Mouse (Mus musculus) megakaryocyte progenitor cell, adult 5-6 weeks (primary cell): ENCODE data around the gene Saa1. TPM values are rescaled to one million over a fixed set of nuclear protein-coding genes. Genes with fewer than 3 reads are reported as not detected.
A peak's percentile ranks its signal among the peaks of the same experiment; 100 is the strongest.
"Not testable (repeated sequence)": the region's sequence is repeated elsewhere in the genome, so short reads cannot be mapped to it uniquely, and the experiment has no call there.

ENCODE experiments used
- ATAC-seq: replicated peaks from 2 replicates; pipeline ENCODE4 v1.8.0; 2016; ENCODE audit warnings: mild to moderate bottlenecking, moderate TSS enrichment, inconsistent platforms; ENCODE audit not compliant: poor library complexity
- total RNA-seq, 2 experiments: library from RNA; stranded (forward) in 1 of 2; stranded (reverse) in 1 of 2; fragments of 157-497, 149-512 nt in 1 of 2; fragments of 200-1000 nt in 1 of 2; gene quantifications; 2 replicates each; pipeline versions ENCODE4 v1.2.3 to v1.2.4; 2015 to 2017

Saa1 gene
- not detected in 2 replicates for total RNA-seq (2015)
- not detected in 2 replicates for total RNA-seq (2017)

DNA sequence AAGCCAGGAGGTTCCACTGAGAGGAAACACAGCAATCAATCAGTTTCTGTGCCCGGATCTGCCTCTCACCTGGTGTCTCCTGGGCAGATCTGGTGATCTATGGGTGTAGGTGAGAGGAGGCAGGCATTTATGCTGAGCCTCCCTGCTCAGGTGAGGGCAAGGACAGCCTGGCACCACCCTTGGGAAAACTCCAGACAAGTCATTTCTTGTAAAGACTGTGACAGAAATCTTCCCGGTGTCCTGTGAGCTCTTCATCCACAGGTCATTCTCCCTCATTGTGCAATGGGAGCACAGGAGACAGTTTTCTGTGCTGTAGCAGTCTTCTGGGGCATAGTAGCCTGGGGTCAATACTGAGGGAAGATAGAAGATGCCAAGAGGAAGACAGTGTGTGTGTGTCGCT is at the start of gene Saa1:
Gene Saa1 (minus strand): TSS at position 101 of the 400 bp plus-strand sequence.
- not testable (repeated sequence) for ATAC-seq

- no peak for ATAC-seq
These were observed 46.5 kb upstream of the Saa1 start for GRCm38 (mm10) chr7:46789177-46789849.

GRCm38 (mm10) chr7:46770706-46771105 is 27.9 kb upstream of the Saa1 start:
- ATAC-seq = peak; percentile 95

DNA sequence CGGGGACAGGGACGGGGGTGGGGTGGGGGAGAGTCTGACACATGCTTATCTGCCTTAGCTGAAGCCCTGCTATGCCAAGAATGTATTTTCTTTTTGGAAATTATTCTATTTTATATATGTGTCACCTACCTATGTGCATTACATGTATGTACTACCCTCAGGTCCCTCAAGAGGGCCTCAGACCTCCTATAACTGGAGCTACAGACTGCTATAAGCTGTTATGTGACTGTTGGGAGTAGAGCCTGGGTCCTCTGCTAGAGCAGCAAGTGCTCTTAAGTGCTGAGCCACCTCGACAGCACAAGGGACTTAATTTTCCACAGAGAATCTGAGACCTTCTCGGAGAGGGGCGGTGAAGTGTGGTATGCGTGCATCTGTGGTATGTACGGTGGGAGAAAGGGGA is 25.7 kb upstream of the Saa1 start:
- no peak for ATAC-seq

DNA sequence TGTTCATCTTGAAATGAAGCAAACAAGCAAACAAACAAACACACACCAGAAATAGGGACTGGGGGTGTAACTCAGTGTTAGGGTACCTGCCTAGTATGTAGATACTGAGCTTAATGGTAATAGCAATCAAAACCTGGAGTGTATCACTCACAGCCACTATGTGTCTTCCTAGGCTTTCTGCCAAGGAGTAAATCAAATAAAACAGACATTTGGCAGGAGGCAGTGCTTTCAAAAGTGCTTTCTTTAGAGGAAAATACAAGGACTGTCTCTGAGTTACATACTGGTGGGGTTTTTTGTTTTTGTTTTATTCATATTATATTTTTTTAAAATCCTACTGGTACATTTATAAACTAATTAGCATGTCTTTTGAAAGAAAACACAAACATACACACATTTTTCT is 24.6 kb upstream of the Saa1 start:
- ATAC-seq = no peak

DNA sequence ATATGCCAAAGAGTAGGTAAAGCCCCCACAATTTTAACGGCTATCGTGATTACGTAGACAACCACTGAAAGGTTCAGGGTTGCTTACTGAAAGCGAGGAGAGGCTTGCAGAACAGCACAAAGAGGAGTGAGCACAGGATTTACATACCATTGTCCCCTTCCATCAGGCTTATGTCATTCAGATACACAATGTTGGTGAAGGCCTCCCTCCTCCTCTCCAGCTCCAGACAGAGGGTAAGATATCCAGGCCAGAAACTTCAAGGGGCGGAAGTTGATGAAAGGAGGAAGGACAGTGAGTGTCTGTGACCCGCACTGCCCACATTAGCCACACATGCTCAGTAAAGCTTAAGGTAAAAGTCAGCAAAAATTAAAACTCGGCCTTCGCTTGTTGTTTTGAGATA is 21.9 kb upstream of the Saa1 start:
- ATAC-seq = no peak

- ATAC-seq = no peak
These were observed 19.8 kb upstream of the Saa1 start for GRCm38 (mm10) chr7:46762601-46763000.

- ATAC-seq = 0 out of 2 replicates have a peak, but pooled peaks have one; percentile 31
These were observed 18.4 kb upstream of the Saa1 start for GRCm38 (mm10) chr7:46761049-46761795.

DNA sequence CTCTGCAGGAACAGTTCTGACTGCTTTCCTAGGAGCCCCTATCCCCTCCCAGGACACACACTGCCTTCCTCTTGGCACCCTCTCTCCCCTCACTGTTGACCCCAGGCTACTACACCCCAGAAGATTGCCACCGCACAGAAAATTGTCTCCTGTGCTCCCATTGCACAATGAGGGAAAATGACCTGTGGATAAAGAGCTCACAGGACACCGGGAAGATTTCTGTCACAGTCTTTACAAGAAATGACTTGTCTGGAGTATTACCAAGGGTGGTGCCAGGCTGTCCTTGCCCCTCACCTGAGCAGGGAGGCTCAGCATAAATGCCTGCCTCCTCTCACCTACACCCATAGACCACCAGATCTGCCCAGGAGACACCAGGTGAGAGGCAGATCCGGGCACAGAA is 8.7 kb upstream of the Saa1 start, which contains the start of gene Saa2:
Gene Saa2 (plus strand): TSS at position 301 of the 400 bp plus-strand sequence.
- no peak for ATAC-seq

- ATAC-seq = no peak
These were observed 5.7 kb upstream of the Saa1 start for GRCm38 (mm10) chr7:46748459-46748858.

DNA sequence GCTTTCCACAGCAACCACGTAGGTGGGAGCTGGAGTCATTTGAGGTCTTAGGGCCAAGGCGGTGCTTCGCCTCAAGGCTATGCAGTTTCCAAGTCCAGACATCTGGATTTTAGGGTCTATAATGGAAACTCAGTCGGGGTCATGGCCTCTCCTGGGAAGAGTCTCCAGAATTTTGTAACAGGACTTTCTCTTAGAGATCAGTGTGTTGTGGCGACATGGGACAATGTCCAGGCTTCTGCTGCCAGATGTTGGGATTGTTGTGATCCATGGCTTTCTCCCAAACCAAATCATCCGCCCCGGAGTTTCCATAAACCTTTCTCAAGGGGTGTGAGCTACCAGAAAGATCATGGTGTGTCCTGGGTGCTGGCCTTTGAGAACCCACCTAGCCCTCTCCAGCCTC is 3.6 kb upstream of the Saa1 start:
- ATAC-seq = no peak

DNA sequence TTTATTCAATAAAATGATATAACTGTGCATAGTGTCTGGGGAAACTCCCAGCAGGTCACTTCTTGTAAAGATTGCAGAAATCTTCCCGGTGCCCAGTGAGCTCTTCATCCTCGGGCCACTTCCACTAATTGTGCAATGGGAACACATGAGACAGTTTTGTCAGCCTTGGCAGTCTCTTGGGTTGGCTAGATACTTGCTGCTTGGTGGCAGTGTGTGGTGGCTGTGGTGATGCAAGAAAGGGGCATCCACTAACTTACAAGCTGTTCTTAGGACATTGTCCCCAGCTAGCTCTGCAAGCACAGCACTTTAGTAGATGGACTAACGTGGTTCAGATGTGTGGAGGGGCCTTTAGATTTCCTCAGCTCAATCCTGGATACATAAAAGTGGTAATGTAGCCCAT is 3.0 kb upstream of the Saa1 start:
- peak; percentile 95 for ATAC-seq

- ATAC-seq = not testable (repeated sequence)
These were observed 2.7 kb downstream of the Saa1 start for GRCm38 (mm10) chr7:46740041-46740440.

GRCm38 (mm10) chr7:46738561-46739460 is 4.0 kb downstream of the Saa1 start:
- no peak for ATAC-seq

DNA sequence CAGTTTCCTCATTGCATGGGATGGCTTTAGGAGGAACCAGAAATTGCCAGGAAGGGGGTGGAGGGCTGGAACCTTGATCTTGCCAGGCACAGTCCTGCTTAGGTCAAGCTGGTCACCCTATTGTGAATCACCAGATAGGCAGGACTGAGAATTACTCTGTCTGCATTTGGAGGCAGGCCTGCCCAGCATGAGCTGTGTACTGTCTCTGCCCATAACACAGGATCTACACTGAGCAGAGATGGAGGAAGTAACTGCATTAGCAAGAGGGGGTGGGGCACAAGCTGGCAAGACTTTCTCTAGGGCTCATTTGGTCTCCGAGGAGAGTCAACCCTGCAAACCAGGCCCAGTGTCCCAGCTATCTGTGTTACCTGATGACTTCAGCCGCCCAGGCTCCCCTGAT is 7.8 kb downstream of the Saa1 start:
- peak; percentile 48; the same call in 1 of the 2 replicates for ATAC-seq

DNA sequence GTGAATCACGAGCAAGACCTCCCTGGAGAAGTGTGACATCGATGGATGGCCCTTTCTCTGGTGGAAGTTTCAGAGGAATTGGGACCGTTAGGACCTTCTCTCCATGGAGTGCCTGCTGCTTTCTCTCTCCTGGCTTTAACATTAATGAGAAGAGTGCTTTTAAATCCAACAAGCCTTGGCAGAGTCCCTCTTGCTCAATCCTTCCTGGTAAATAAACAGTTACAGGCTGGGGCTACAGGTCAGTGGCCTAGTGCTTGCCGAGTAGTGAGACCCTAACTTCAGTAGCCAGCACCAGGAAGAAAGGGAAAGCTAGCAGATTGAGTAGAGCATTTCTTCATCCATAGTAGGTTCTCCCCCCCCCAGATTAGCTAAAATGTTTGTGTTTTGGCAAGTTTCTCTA is 10.3 kb downstream of the Saa1 start, which contains the start of gene Saa4:
Gene Saa4 (minus strand): TSS at position 146 of the 400 bp plus-strand sequence.
- ATAC-seq = no peak

GRCm38 (mm10) chr7:46727584-46727983 is 15.2 kb downstream of the Saa1 start:
- ATAC-seq = no peak

- ATAC-seq = no peak
These were observed 18.4 kb downstream of the Saa1 start for GRCm38 (mm10) chr7:46724396-46724795.

DNA sequence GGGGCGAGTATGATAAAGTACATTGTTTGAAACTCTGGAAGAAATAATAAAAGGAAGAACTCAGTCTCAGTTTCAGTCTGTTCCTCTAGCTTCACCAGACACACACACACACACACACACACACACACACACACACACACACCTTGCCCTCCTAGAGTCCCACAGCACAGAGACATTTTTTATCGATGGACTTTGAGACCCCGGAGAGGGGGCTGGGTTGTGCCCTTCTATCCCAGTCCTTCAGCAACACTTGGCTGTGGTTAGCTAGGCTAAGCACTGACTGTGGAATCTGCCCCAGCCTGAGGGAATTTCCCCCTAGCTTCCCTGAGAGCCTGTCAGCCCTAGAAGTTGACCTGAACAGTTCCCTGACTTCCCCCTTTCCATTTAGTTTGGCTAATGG is 18.9 kb downstream of the Saa1 start:
- no peak for ATAC-seq

- no peak for ATAC-seq
These were observed 19.4 kb downstream of the Saa1 start for GRCm38 (mm10) chr7:46723354-46723753.

GRCm38 (mm10) chr7:46720460-46720859 is 22.3 kb downstream of the Saa1 start:
- no peak for ATAC-seq
